Mouse (Mus musculus) small intestine, adult 2 months (tissue): ENCODE measurements around the gene E330017A01Rik. TPM values are rescaled to one million over a fixed set of nuclear protein-coding genes. Genes with fewer than 3 reads are reported as not detected.

ENCODE experiments used
- H3K27ac ChIP-seq: fragments of 200-500 bp; 2 replicates; pipeline ENCODE4 v1.5.1; 2012; ENCODE audit warnings: low read depth, low read length, control low read depth, inconsistent platforms; ENCODE audit not compliant: insufficient read depth
- H3K27me3 ChIP-seq: fragments of 200-500 bp; 2 replicates; pipeline ENCODE4 v1.6.1; 2012; ENCODE audit warnings: mild to moderate bottlenecking, moderate library complexity, low read length, inconsistent platforms; ENCODE audit not compliant: control insufficient read depth, insufficient read depth
- H3K36me3 ChIP-seq: fragments of 200-500 bp; 2 replicates; pipeline ENCODE4 v1.6.1; 2012; ENCODE audit warnings: mild to moderate bottlenecking, low read length, control low read depth, inconsistent platforms; ENCODE audit not compliant: control insufficient read depth, insufficient read depth
- H3K4me1 ChIP-seq: fragments of 200-500 bp; 2 replicates; pipeline ENCODE4 v1.6.1; 2012; ENCODE audit warnings: low read length, inconsistent platforms, mixed read lengths; ENCODE audit not compliant: control insufficient read depth, insufficient read depth, insufficient read length
- H3K4me3 ChIP-seq: fragments of 200-500 bp; 2 replicates; pipeline ENCODE4 v1.5.1; 2012; ENCODE audit warnings: low read depth, mild to moderate bottlenecking, control low read depth, inconsistent platforms, low read length, moderate library complexity
- CTCF ChIP-seq: fragments of 200-500 bp; IDR thresholded peaks from 2 replicates; pipeline ENCODE4 v1.5.1; 2012; ENCODE audit warnings: low read depth, mild to moderate bottlenecking, control low read depth, inconsistent platforms, low read length, moderate library complexity, mixed read lengths; ENCODE audit not compliant: insufficient replicate concordance, insufficient read length; ENCODE audit errors: extremely low read depth
- POLR2A ChIP-seq: fragments of 200-500 bp; IDR thresholded peaks from 2 replicates; pipeline ENCODE4 v1.6.1; 2012; ENCODE audit warnings: low read depth, mild to moderate bottlenecking, control low read depth, inconsistent platforms, low read length, moderate library complexity
- WGBS: fragments of 180-500 bp; shearing (Covaris S2); methylation state at CpG from one replicate; pipeline ENCODE4 v1.1.7; 2018; 5-methylcytosine and 5-hydroxymethylcytosine counted together
- polyA plus RNA-seq: library from polyadenylated mRNA; depleted of rRNA; stranded (reverse); fragments of >200 nt; gene quantifications from 2 replicates; pipeline ENCODE4 v1.2.3, GENCODE M21; 2012; rRNA removed

E330017A01Rik gene
- polyA plus RNA-seq, 1 experiment, result not detected

GRCm38 (mm10) chr16:58600846-58601245 lies 37.7 kb downstream of the E330017A01Rik start:
- 85% methylated on average over 6 of the region's 6 CpGs for WGBS
- no peak overlapping the region for H3K27ac ChIP-seq
- no peak overlapping the region for H3K4me3 ChIP-seq
- no peaks in the 10 kb centered on the region for H3K36me3 ChIP-seq
- H3K27me3 ChIP-seq, result no peaks in the 10 kb centered on the region
- no peaks in the 10 kb centered on the region for H3K4me1 ChIP-seq
- TF ChIP-seq CTCF (no peak), POLR2A (no peak)

- TF ChIP-seq CTCF (no peak), POLR2A (no peak)
- Histone ChIP-seq H3K4me3 (no peak overlapping the region), H3K36me3 (no peaks in the 10 kb centered on the region), H3K4me1 (no peaks in the 10 kb centered on the region), H3K27ac (no peak overlapping the region), H3K27me3 (no peaks in the 10 kb centered on the region)
- WGBS, result 38% methylated on average over 3 of the region's 3 CpGs
Observed at GRCm38 (mm10) chr16:58591299-58591698, 47.2 kb downstream of the E330017A01Rik start.

GRCm38 (mm10) chr16:58589444-58589843 lies 49.1 kb downstream of the E330017A01Rik start:
- Histone ChIP-seq H3K4me3 (no peak overlapping the region), H3K27me3 (no peaks in the 10 kb centered on the region), H3K36me3 (no peaks in the 10 kb centered on the region), H3K27ac (no peak overlapping the region), H3K4me1 (no peaks in the 10 kb centered on the region)
- no peak for TF ChIP-seq POLR2A
- TF ChIP-seq CTCF, result no peak

Other genes with a start within 250 kb of the E330017A01Rik start
- 2.6 and 2.7 TPM in 2 replicates for gene Dcbld2, start 230.3 kb downstream of the E330017A01Rik start, polyA plus RNA-seq
- gene St3gal6, start 114.5 kb downstream of the E330017A01Rik start, polyA plus RNA-seq, result 11.1 and 18.6 TPM in 2 replicates
- not detected in 2 replicates for gene Gm813, start 21.8 kb downstream of the E330017A01Rik start, polyA plus RNA-seq
- gene Cpox, start 31.6 kb upstream of the E330017A01Rik start, polyA plus RNA-seq, result 10.5 and 12.0 TPM in 2 replicates
- 0.10 TPM in 1 of 2 replicates, not detected in the other for gene Gpr15, start 80.3 kb upstream of the E330017A01Rik start, polyA plus RNA-seq
- gene Cldnd1, start 89.2 kb upstream of the E330017A01Rik start, polyA plus RNA-seq, result 28.0 and 43.0 TPM in 2 replicates
- gene Olfr172, start 124.4 kb upstream of the E330017A01Rik start, polyA plus RNA-seq, result not detected in 2 replicates
- gene Olfr173, start 161.5 kb upstream of the E330017A01Rik start, polyA plus RNA-seq, result not detected in 2 replicates
- gene Olfr175-ps1, start 188.0 kb upstream of the E330017A01Rik start, polyA plus RNA-seq, result not detected in 2 replicates
- gene Olfr177, start 236.0 kb upstream of the E330017A01Rik start, polyA plus RNA-seq, result not detected in 2 replicates